Comparison of ENCODE assay signal across 7 mouse cellular contexts in the genomic region with DNA sequence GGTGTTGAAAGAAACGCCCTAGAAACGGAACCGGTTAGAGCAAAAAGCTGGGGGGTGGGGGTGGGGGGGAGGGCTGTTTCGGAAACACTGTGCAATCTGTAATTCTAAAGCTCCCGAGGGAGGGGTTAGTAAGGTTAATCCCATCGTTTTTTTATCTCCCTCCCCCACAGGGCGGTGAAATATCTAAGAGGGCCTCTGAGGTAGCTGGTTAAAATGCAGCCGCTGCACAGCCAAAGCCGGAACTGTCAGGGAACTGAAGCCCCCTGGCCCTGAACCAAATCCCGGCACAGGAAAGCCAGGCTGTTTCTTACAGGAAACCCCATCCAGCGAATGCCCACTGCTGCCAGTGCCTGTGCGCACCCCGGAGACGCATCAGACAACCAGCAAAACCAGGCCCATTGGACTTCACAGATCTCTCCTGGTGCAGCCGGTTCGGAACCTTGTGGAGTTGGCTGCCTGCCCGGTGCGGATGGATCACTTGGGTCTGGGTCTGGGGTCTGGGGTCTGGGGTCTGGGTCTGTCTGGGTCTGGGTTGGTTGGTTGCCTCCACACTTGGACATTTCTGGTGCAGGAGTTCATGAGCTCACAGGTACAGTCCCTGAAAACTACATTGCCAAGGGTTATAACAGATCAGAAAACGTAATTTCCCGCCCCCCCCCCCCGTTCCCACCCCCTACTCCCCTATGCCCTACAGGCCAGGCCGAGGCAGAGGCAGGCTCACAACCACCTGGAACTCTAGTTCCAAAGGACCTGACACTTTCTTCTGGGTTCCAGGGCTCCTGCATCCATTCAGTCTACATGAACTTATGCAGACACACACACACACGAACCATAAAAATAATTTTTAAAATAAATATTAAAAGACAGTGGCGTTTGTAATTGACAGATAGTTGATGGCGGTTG.
A peak's percentile ranks its signal among the peaks of the same experiment; 100 is the strongest.
DNase-seq lines count a peak whose midpoint lies in the region; ATAC-seq lines count a peak whose summit lies in the region.

No protein-coding gene starts in this region.

- WGBS in forebrain, embryonic 15.5 days, result 26% methylated on average over 25 of the region's 25 CpGs
- WGBS in hindbrain, embryonic 15.5 days, result 32% methylated on average over 25 of the region's 25 CpGs
- 16% methylated on average over 25 of the region's 25 CpGs for WGBS in liver, embryonic 12.5 days (ENCODE audit: insufficient replicate concordance)
- WGBS in neural tube, embryonic 14.5 days, result 34% methylated on average over 25 of the region's 25 CpGs

- DNase-seq in ES-CJ7 (ENCODE audit: low read depth, low spot score), result peak; percentile 76
- DNase-seq in adrenal gland, adult 18-20 months (ENCODE audit: low spot score in 2 of 2), result peak; percentile 11 to 25

- no peaks in the 10 kb centered on the region for H3K36me3 ChIP-seq in forebrain, embryonic 15.5 days
- H3K36me3 ChIP-seq in hindbrain, embryonic 15.5 days, result no peaks in the 10 kb centered on the region
- no peaks in the 10 kb centered on the region for H3K36me3 ChIP-seq in liver, embryonic 12.5 days
- H3K36me3 ChIP-seq in neural tube, embryonic 14.5 days (ENCODE audit: control insufficient read depth, insufficient read depth, low read length), result no peaks in the 10 kb centered on the region

- peak overlapping the region; percentile 45 for H3K4me2 ChIP-seq in forebrain, embryonic 15.5 days (replicated peaks)
- H3K4me2 ChIP-seq in hindbrain, embryonic 15.5 days, result peak overlapping the region; percentile 49
- H3K4me2 ChIP-seq in liver, embryonic 12.5 days, result peak overlapping the region; percentile 70
- H3K4me2 ChIP-seq in neural tube, embryonic 14.5 days (ENCODE audit: low read depth, low read length), result peak overlapping the region; percentile 19

- H3K27me3 ChIP-seq in forebrain, embryonic 15.5 days, result no peaks in the 10 kb centered on the region
- no peaks in the 10 kb centered on the region; the same call in 1 of the 2 replicates for H3K27me3 ChIP-seq in hindbrain, embryonic 15.5 days
- H3K27me3 ChIP-seq in liver, embryonic 12.5 days (replicated peaks), result no peaks in the 10 kb centered on the region
- H3K27me3 ChIP-seq in neural tube, embryonic 14.5 days (ENCODE audit: control insufficient read depth, insufficient read depth, low read length), result no peaks in the 10 kb centered on the region

- peak overlapping the region; percentile 5; the same call in 1 of the 2 replicates for H3K27ac ChIP-seq in forebrain, embryonic 15.5 days (replicated peaks)
- H3K27ac ChIP-seq in hindbrain, embryonic 15.5 days (replicated peaks), result peak overlapping the region; percentile 20
- no peak overlapping the region for H3K27ac ChIP-seq in liver, embryonic 12.5 days
- no peak overlapping the region for H3K27ac ChIP-seq in neural tube, embryonic 14.5 days (ENCODE audit: low read depth, low read length)

- peak overlapping the region; percentile 34 for H3K9ac ChIP-seq in forebrain, embryonic 15.5 days (replicated peaks)
- peak overlapping the region; percentile 20; the same call in 1 of the 2 replicates for H3K9ac ChIP-seq in hindbrain, embryonic 15.5 days
- H3K9ac ChIP-seq in liver, embryonic 12.5 days, result peak overlapping the region; percentile 17; the same call in 1 of the 2 replicates
- no peak overlapping the region for H3K9ac ChIP-seq in neural tube, embryonic 14.5 days (replicated peaks; ENCODE audit: low read depth, low read length)

- peak overlapping the region; percentile 24 for H3K4me3 ChIP-seq in forebrain, embryonic 15.5 days
- peak overlapping the region; percentile 19 for H3K4me3 ChIP-seq in hindbrain, embryonic 15.5 days
- H3K4me3 ChIP-seq in liver, embryonic 12.5 days, result peak overlapping the region; percentile 38
- no peak overlapping the region for H3K4me3 ChIP-seq in neural tube, embryonic 14.5 days (ENCODE audit: low read depth, low read length)

- H3K4me1 ChIP-seq in forebrain, embryonic 15.5 days, result peaks cover 18% of the 10 kb centered on the region
- H3K4me1 ChIP-seq in hindbrain, embryonic 15.5 days (replicated peaks), result peaks cover 22% of the 10 kb centered on the region
- H3K4me1 ChIP-seq in liver, embryonic 12.5 days, result peaks cover 52% of the 10 kb centered on the region
- peaks cover 5% of the 10 kb centered on the region for H3K4me1 ChIP-seq in neural tube, embryonic 14.5 days (ENCODE audit: control insufficient read depth, insufficient read depth, low read length)

- no peaks in the 10 kb centered on the region for H3K9me3 ChIP-seq in forebrain, embryonic 15.5 days
- H3K9me3 ChIP-seq in hindbrain, embryonic 15.5 days, result no peaks in the 10 kb centered on the region
- no peaks in the 10 kb centered on the region for H3K9me3 ChIP-seq in liver, embryonic 12.5 days (replicated peaks)
- no peaks in the 10 kb centered on the region for H3K9me3 ChIP-seq in neural tube, embryonic 14.5 days (ENCODE audit: control insufficient read depth, low read length)

- peak; percentile 71 for ATAC-seq in forebrain, embryonic 15.5 days (replicated peaks)
- peak; percentile 61 for ATAC-seq in hindbrain, embryonic 15.5 days (ENCODE audit: low FRiP score, low read depth)
- peak; percentile 49 for ATAC-seq in liver, embryonic 12.5 days
- peak; percentile 65 for ATAC-seq in neural tube, embryonic 14.5 days (ENCODE audit: low read depth)
- ATAC-seq in CD4-positive, CD25-positive, alpha-beta regulatory T cell, adult 4 months, result no peak

Comparison
In these comparisons a context has a peak if more than half of its experiments do, and no peak if none do; other contexts are left out.
1. H3K27ac ChIP-seq: peak in forebrain, embryonic 15.5 days (single experiment) and hindbrain, embryonic 15.5 days (single experiment); none in liver, embryonic 12.5 days (single experiment) and neural tube, embryonic 14.5 days (single experiment).
2. H3K4me2 ChIP-seq: peak in every context shown above with its lines; median percentile 70 in liver, embryonic 12.5 days; 49 in hindbrain, embryonic 15.5 days; 45 in forebrain, embryonic 15.5 days; 19 in neural tube, embryonic 14.5 days.